Mouse (Mus musculus): ENCODE measurements around the gene Rps6ka5.

Gene Rps6ka5

GRCm38 (mm10) chr12:100660076-100660475, 66.7 kb downstream of the Rps6ka5 start:
- no peak for DNase-seq (ENCODE audit: low spot score in 2 of 2)

DNA sequence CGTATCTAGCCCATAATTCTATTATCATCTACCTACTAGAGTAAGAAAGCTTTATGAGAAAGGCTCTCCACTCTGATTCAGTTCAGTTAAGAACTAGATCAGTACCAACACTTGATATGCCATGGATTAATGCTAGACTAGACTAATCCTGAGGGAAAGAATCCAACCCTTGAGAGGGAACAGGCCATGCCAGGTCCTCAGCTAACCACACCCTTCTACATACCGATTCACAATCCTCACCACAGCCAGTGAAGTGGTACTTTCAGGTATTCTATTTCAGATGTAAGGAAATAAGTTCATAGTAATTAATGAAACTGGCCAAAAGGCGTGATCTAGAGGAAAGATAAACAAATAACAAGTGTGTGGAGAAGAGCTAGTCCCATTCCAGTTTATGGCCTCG, 70.8 kb downstream of the Rps6ka5 start:
- no peak for DNase-seq (ENCODE audit: low spot score in 2 of 2)

DNA sequence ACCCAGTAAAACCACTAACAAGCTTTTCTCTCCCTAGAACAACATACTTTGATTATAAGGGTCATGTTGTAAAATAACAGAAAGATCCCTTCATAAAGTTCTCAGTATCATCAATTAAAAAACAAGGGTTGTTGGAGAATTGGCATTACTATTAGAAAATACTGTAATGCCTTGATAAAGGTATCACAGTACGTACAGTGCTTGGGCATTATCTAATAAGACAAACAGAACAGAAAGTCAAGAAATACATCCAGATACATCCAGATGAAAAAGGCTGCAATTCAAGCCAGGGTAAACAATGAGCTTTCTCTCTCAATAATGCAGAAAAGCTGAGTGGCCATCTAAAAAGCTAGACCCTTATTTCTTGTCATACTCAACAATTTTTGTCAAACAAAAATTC, 84.8 kb downstream of the Rps6ka5 start:
- DNase-seq (ENCODE audit: low spot score in 2 of 2), result no peak

- DNase-seq (ENCODE audit: low spot score in 2 of 2), result no peak
Observed at GRCm38 (mm10) chr12:100640726-100641125, 86.1 kb downstream of the Rps6ka5 start.

DNA sequence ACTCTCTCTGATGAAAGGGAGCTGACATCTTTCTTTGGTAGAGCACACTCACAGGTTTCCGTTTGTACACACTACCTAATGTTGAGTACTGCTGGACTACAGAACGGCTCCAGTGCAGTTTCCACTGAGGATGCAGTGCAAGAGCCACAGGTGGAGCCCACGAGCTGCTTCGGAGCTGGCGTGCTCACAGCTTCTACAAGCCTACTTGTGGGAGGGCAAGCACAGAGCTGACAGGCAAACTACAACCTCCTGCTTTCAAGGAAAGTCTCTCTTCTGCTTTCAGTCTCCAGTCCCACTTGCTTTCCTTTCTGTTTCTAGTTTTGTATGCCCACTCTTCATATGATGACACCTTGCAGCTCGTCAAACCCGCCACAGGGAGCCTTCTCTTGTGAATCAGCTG, 87.1 kb downstream of the Rps6ka5 start:
- peak; percentile 14 to 29 for DNase-seq (ENCODE audit: low spot score in 2 of 2)

DNA sequence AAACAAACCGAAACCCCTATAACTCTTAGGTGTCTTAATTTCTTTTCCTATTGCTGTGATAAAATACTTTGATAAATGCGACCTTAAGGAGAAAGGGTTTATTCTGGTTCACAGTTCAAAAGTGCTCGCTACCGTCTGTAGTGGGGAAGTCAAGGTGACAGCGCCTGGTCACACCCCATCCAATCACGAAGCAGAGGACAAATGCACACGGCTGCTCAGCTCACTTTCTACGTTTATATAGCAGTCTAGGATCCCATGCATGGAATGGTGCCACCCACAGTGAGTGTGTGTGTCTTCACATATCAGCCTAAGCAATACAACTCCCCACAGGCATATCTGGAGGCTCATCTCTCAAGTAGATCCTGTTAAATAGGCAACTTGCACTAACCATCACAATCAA, 88.9 kb downstream of the Rps6ka5 start:
- no peak for DNase-seq (ENCODE audit: low spot score in 2 of 2)

DNA sequence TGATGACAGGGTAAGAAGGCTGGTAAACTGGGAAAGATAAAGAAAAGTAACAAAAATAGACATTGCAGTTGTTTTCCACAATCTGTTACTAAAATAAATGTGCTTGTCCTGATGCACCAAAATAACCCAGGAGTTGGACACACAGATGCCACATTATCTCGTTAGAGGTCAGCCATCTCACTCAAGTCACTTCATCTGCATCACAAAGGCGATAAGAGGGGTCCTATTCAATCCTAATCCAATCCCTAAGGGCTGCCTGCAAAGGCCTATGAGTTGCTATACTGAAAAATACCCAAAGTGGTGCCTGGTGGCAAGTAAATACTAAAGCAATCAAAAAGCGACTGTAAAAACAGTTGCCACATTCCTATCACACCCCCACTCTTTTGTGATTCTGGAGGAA, 90.0 kb downstream of the Rps6ka5 start:
- no peak for DNase-seq (ENCODE audit: low spot score in 2 of 2)

DNA sequence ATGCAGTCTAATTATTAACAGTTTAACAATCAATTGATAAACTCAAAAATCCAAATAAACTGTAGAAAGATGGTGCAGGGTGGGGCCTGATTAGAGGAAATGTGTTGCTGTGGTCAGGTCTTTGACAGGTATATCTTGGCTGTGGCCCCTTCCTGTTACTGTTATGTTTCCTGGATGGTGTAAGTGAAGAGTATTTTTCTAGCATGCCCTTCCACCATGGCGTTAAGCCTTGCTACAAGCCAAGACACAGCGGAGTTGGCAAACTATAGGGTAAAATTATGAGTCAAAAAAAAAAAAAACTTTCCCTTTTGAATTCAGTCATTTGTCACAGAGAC, 90.5 kb downstream of the Rps6ka5 start:
- no peak for DNase-seq (ENCODE audit: low spot score in 2 of 2)

GRCm38 (mm10) chr12:100635601-100636298, 91.0 kb downstream of the Rps6ka5 start:
- DNase-seq (ENCODE audit: low spot score in 2 of 2), result no peak

DNA sequence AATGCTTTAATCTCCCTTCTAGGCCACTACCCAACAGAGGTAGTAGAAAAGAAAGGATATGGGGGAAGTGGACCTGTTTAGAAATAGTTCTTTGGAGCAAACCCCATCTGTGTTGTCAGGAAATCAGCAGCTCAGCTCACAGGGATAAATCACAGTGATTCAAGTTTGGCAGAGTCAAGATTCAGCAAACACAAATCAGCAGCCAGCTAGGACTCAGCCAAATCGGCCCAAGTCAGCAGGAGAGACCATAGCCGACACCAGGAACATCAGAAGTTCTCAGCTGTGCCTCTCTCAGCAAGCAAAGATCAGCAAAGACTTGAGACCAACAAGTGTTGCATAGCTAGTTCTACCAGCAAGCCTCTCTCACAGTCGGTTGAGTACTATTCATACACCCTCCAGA, 93.6 kb downstream of the Rps6ka5 start:
- DNase-seq (ENCODE audit: low spot score in 2 of 2), result no peak

GRCm38 (mm10) chr12:100631286-100631685, 95.5 kb downstream of the Rps6ka5 start:
- DNase-seq (ENCODE audit: low spot score in 2 of 2), result no peak

DNA sequence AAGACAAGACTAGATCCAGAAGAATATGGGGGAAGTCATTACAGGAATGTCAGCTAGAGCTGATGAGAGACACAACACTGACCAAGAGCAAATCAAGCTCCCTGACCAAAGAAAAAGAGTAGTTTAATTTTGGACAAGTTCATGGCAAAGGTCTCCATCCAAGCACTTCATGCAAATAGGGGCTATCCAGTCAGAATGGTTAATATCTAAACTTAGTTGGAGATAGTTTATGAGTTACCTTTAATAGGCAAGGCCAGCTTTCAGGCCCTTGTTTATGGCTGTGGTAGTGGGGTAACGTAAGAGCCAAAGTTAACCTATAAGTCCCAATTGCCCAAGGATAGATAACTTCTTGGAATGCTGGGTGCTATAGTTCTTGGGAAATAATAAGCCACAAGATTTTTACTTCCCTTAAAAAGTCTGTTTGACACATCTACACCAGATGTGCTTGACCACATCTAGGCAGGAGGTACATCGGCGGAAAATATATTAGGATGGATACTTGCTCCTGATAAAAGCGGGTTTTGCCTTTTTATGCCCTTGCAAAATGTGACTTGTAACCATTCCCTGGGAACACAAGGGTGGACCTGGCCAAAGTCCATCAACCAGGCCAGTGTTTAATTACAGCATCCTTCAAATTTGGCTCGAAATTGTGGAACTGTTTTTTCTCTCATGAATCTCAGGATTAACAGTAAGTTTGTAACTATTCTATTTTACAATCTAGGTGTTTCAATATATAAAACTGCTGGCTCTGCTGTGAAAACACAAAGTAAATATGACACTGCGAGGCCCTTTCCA, 97.5 kb downstream of the Rps6ka5 start:
- no peak for DNase-seq (ENCODE audit: low spot score in 2 of 2)

GRCm38 (mm10) chr12:100626991-100627677, 99.6 kb downstream of the Rps6ka5 start:
- no peak for DNase-seq (ENCODE audit: low spot score in 2 of 2)

DNA sequence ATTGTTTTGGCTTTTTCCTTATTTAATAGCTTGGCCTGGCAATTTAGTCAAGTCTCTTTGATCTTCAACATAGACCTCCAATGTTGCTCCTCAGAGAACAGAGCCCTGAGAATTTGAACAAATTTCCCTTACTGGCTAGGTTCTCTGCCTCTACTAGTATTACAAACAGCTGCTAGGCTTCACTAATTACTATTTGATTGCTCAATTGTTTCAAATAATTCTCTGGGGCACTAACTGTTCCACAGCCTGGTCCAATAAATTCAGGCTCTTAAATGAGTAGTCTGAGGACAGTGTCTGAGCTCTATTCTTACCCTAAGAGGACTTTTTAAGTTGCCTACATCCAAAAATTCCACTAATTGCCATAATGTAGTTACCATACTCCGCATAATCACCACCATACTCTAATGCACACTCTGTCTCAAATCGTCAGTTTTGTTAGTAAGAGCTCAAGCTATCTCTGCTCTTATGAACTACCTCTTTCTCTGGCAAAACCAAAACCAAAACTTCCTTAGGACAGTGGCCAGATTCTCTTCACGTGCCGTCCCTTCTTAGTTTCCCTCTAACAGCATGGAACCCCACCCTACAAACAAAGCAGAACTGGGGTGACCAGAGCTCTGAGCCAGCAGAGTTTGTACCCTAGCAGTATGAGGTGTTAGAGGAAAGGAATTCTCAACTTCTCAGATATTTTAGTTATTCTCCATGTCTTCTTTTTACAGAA, 100.4 kb downstream of the Rps6ka5 start:
- no peak for DNase-seq (ENCODE audit: low spot score in 2 of 2)

DNA sequence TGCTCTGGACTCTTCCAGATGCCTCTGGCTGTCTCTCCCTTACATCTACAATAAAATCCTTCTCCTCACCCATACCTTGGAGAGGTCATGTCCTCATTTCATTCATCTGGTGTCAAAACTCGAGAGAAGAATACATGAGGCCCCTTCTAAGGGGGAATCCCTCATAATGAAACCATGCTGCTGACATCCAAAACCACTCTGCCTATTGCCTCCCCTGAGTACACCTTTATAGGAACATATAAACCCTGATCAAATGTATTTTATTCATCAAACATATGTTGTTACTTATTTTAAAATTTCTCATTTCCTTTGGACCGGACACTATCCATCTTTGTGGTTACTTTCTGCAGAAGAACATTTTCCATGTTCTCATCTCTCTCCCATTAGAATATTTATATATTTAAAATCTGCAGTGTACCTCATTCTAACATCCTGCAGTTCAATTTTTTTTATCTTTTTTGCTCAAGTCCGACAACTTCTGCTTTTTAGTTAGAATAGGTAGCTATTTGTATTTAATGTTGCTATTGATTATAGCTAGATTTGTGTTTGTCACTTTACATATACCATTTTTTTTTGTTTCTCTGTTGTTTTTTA, 101.8 kb downstream of the Rps6ka5 start:
- no peak for DNase-seq (ENCODE audit: low spot score in 2 of 2)

GRCm38 (mm10) chr12:100615251-100615650, 111.5 kb downstream of the Rps6ka5 start:
- DNase-seq (ENCODE audit: low spot score in 2 of 2), result no peak

DNA sequence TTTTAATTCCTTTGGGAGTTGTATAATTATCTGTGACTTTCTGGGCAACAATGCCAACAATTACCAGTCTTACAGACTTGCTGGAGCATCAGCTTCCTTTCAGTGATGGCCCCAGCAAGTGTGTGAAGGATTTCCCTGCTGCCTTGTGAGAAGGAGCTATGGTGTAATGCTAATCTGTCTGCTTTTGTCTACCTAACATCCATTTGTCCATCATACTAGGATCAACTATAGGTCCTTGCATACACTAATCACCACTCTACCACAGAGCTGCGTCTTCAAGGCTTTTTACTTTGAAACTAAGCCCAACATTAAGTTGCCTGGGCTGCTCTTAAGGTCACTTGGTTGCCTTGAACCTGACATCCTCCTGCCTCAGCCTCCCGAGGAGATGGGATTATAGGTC, 112.9 kb downstream of the Rps6ka5 start:
- no peak for DNase-seq (ENCODE audit: low spot score in 2 of 2)

GRCm38 (mm10) chr12:100613192-100613700, 113.5 kb downstream of the Rps6ka5 start:
- no peak for DNase-seq (ENCODE audit: low spot score in 2 of 2)

- DNase-seq (ENCODE audit: low spot score in 2 of 2), result no peak
Observed at GRCm38 (mm10) chr12:100609766-100610165, 117.0 kb downstream of the Rps6ka5 start.

DNA sequence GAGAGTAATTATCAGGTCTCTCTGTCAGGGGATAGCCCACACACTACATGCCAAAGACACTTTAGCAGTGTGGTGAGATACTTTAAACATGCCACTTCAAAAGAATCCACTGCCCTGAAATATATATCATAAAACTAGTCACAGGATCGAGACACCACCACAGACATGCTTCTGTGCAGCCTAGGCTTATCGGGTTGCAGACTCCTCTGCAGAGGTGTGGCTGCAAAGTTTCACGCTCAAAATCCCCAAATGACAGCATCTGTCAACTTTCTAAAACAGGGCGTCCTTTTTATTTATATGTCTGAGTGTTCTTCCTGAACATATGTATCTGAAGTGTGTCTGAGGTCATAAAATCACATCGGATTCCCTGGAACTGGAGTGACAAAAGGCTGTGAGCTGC, 117.7 kb downstream of the Rps6ka5 start:
- DNase-seq (ENCODE audit: low spot score in 2 of 2), result no peak

- no peak for DNase-seq (ENCODE audit: low spot score in 2 of 2)
Observed at GRCm38 (mm10) chr12:100606733-100607132, 120.0 kb downstream of the Rps6ka5 start.

- DNase-seq (ENCODE audit: low spot score in 2 of 2), result no peak
Observed at GRCm38 (mm10) chr12:100605596-100605995, 121.2 kb downstream of the Rps6ka5 start.
